Mouse (Mus musculus): Measurements from ENCODE around the gene Mpi. TPM values are rescaled to one million over a fixed set of nuclear protein-coding genes. Genes with fewer than 3 reads are reported as not detected.

Gene Mpi
- polyA plus RNA-seq, 1 experiment from 2014 or later = 80.5 TPM

DNA sequence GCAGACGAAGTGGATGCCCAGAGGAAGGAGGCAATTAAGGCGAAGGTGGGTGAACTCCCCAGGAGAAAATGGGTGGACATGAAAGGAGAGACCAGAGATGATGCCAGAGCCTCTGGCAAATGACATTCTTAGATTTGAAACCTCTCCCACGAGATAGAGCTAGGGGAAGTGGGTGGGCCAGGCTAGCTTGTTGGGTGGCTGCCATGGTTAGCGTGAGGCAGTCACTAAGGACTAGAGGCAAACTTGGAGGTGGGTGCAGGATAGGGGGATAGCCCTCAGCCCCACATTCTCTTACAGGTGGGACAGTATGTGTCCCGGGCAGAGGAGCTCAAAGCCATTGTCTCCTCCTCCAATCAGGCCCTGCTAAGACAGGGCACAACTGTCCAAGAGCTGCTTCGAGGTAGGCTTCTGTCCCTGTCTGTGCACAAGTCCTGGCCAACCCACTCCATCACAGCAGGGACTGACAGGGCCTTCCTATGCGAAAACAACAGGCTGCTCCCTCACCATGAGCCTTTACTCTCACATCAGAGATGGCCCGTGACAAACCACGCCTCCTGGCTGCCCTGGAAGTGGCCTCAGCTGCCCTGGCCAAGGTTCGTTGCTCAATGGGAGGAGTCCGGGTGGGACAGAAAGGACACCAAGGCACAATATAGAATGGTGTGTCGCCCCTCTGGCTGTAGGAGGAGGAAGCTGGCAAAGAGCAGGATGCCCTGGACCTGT is 41.1 kb upstream of the Mpi start:
- H3K9me3 ChIP-seq (ENCODE audit: control insufficient read depth, low read length) = no peaks in the 10 kb centered on the region
- no peak for ATAC-seq
- H3K36me3 ChIP-seq (ENCODE audit: control insufficient read depth, insufficient read depth, low read length) = peaks cover 12% of the 10 kb centered on the region; the same call in 1 of the 2 replicates
- peaks cover 12% of the 10 kb centered on the region for H3K4me1 ChIP-seq (ENCODE audit: control insufficient read depth, insufficient read depth, low read depth, low read length)
- H3K4me2 ChIP-seq (ENCODE audit: low read length) = no peak overlapping the region
- H3K27ac ChIP-seq (ENCODE audit: low read depth, low read length) = no peak overlapping the region
- no peaks in the 10 kb centered on the region for H3K27me3 ChIP-seq (replicated peaks; ENCODE audit: control insufficient read depth, insufficient read depth, low read length)
- 39% methylated on average over 12 of the region's 12 CpGs for WGBS
- H3K9ac ChIP-seq (ENCODE audit: low read depth, low read length) = no peak overlapping the region
- H3K4me3 ChIP-seq (ENCODE audit: low read length) = no peak overlapping the region

DNA sequence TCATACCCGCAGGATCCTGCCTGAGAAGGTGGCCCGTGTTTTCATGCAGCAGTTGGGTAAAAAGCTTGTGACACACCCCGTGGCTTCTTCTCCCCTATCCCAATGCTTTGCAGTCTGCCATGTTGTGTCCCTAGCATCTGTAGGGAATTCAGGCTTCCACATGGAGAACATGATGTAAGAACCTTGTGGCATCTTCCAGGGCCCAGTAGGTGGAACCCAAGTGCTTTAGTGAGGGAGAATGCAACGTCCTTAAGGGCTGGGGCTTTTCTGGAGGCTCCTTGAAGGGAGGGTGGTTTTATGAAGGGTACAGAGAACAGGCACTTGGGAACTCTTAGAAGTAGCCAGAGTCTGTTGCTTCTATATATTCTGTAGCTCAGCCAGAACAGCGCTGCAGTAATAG is 38.2 kb upstream of the Mpi start:
- ATAC-seq = no peak

DNA sequence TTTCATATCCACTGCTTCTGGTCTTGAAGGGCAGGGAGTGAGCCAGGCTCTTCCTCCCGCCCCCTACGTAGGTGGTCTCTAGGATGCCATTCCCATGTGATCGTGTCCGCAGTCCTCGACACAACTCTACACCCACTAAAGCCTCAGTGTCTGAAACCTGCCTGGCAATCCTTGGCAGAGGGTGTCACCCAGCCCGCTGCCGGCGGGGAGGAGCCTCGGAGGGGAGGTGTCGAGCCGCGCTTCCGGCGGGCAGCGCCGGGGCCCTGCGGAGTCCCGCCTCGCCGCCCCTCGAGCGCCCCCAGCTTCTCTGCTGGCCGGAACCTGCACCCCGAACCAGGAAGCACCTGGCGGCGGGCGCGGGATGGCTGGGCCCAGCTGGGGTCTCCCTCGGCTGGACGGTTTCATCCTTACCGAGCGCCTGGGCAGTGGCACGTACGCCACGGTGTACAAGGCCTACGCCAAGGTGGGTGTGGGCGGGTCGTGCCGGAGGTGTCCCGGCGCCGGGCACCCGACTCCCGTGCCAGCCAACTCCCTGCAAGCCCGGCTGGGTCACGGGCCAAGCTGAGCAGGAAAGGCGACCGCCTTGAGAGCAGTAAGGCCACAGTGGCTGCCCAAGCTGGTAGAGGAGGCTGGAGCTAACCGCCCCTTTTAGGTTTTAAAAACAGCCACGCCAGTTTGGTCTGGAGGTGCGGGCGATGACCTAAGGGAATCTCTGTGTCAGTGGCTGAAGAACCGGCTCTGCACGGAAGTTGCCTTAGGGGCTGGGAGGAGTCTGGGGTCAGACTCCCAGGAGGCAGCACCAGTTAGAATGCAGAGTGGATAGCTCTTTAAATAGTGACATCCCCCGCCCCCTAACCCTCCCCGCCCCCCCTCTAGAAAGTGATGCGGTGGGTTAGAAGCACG is 36.9 kb upstream of the Mpi start, which contains the start of gene Ulk3:
Gene Ulk3 (plus strand): TSS at position 229 of the 903 bp plus-strand sequence.
- Histone ChIP-seq H3K4me2 (ENCODE audit: low read length) (peak within 1 kb of the TSS; percentile 78), H3K36me3 (ENCODE audit: control insufficient read depth, insufficient read depth, low read length) (peaks cover 24% of the 10 kb centered on the region), H3K4me3 (ENCODE audit: low read length) (peak within 1 kb of the TSS; percentile 67), H3K27ac (ENCODE audit: low read depth, low read length) (peak within 1 kb of the TSS; percentile 76), H3K9ac (ENCODE audit: low read depth, low read length) (peak within 1 kb of the TSS; percentile 80), H3K4me1 (ENCODE audit: control insufficient read depth, insufficient read depth, low read depth, low read length) (peaks cover 13% of the 10 kb centered on the region), H3K27me3 (replicated peaks; ENCODE audit: control insufficient read depth, insufficient read depth, low read length) (no peaks in the 10 kb centered on the region), H3K9me3 (ENCODE audit: control insufficient read depth, low read length) (no peaks in the 10 kb centered on the region)
- peak; percentile 87 for ATAC-seq
- under 1% methylated on average over 58 of the region's 58 CpGs for WGBS

More for the DNA sequence above, 38.2 kb upstream of the Mpi start:
- Histone ChIP-seq H3K36me3 (ENCODE audit: control insufficient read depth, insufficient read depth, low read length) (peaks cover 21% of the 10 kb centered on the region), H3K4me3 (ENCODE audit: low read length) (no peak overlapping the region), H3K9ac (ENCODE audit: low read depth, low read length) (no peak overlapping the region), H3K27me3 (replicated peaks; ENCODE audit: control insufficient read depth, insufficient read depth, low read length) (no peaks in the 10 kb centered on the region), H3K27ac (ENCODE audit: low read depth, low read length) (no peak overlapping the region), H3K4me2 (ENCODE audit: low read length) (no peak overlapping the region), H3K4me1 (ENCODE audit: control insufficient read depth, insufficient read depth, low read depth, low read length) (peaks cover 13% of the 10 kb centered on the region), H3K9me3 (ENCODE audit: control insufficient read depth, low read length) (no peaks in the 10 kb centered on the region)
- WGBS = 35% methylated on average over 5 of the region's 5 CpGs

DNA sequence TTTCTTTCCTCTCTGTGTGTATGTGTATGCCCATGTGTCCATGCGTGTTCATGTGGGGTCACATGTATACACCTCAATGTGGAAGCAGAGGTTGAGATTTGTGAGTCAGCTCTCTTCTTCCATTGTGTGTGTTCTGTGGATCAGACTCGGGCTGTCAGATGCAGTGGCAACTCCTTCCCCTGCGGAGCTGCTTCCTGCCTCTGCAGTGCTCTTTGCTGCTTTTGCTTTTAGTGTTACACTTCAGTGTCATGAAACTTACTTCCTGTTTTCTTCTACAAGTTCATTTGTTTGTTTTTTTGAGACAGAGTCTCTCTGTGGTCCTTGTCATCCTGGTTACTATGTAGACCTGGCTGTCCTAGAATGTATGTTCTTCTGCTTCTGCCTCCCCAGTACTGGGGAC is 32.4 kb upstream of the Mpi start:
- 92% methylated on average over 3 of the region's 3 CpGs for WGBS
- H3K4me1 ChIP-seq (ENCODE audit: control insufficient read depth, insufficient read depth, low read depth, low read length) = peaks cover 5% of the 10 kb centered on the region
- no peak overlapping the region for H3K9ac ChIP-seq (ENCODE audit: low read depth, low read length)
- H3K9me3 ChIP-seq (ENCODE audit: control insufficient read depth, low read length) = no peaks in the 10 kb centered on the region
- H3K4me2 ChIP-seq (ENCODE audit: low read length) = no peak overlapping the region
- no peak overlapping the region for H3K4me3 ChIP-seq (ENCODE audit: low read length)
- no peak overlapping the region for H3K27ac ChIP-seq (ENCODE audit: low read depth, low read length)
- H3K27me3 ChIP-seq (replicated peaks; ENCODE audit: control insufficient read depth, insufficient read depth, low read length) = no peaks in the 10 kb centered on the region
- ATAC-seq = no peak
- H3K36me3 ChIP-seq (ENCODE audit: control insufficient read depth, insufficient read depth, low read length) = peaks cover 51% of the 10 kb centered on the region

DNA sequence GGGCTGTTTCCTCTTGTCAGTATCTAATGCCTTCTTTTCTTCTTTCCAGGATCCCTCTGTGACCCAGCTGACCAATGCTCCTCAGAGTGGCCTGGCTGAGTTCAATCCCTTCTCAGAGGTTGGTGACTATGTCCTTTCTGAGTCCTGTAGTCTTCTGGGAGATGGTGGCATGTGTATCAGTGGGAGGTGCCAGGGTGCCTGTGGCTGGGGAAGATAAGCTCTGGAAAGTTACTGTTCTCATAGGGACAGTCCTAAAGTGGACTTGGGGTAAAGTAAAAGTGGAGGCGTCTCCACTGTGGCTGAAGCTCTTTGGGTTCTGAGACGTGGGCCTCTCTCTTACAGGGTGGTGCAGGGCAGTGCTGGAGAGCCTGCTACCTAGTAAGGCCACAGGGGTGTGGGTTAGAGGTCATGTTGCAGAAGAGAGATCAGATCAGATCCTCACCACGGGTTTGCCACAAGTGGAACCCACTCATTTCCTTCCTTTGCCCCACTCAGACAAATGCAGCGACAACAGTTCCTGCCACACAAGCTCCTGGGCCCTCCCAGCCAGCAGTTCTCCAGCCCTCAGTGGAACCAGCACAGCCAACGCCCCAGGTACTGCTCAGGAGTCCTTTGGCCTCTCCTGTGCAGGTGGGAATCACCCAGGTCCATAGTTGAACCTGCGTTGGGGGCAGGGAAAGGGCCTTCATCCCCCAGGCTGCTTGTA is 24.7 kb upstream of the Mpi start:
- H3K4me1 ChIP-seq (ENCODE audit: control insufficient read depth, insufficient read depth, low read depth, low read length) = no peaks in the 10 kb centered on the region
- no peak overlapping the region for H3K27ac ChIP-seq (ENCODE audit: low read depth, low read length)
- H3K4me2 ChIP-seq (ENCODE audit: low read length) = no peak overlapping the region
- ATAC-seq = no peak
- no peak overlapping the region for H3K9ac ChIP-seq (ENCODE audit: low read depth, low read length)
- WGBS = 79% methylated on average over 6 of the region's 6 CpGs
- peaks cover 32% of the 10 kb centered on the region for H3K36me3 ChIP-seq (ENCODE audit: control insufficient read depth, insufficient read depth, low read length)
- no peaks in the 10 kb centered on the region for H3K9me3 ChIP-seq (ENCODE audit: control insufficient read depth, low read length)
- H3K4me3 ChIP-seq (ENCODE audit: low read length) = no peak overlapping the region
- no peaks in the 10 kb centered on the region for H3K27me3 ChIP-seq (replicated peaks; ENCODE audit: control insufficient read depth, insufficient read depth, low read length)

DNA sequence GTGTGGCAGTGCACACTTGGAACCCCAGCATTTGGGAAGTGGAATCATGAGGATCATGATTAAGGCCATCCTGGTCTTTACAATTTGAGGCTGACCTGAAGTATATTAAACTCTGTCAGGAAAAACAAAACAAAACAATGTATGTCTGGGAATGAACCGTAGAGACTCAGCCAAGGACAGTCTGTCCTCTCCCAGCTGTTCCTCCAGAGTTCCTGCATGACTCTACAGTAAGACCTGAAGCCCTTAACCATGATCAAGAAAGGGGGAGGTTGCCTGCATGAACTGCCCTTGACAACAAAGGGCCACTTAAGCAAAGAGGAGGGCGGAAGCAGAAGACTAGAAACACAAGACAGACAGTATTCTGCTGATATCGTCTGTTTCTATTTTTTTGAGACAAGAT is 23.0 kb upstream of the Mpi start:
- Histone ChIP-seq H3K4me2 (ENCODE audit: low read length) (no peak overlapping the region), H3K9me3 (ENCODE audit: control insufficient read depth, low read length) (no peaks in the 10 kb centered on the region), H3K4me1 (ENCODE audit: control insufficient read depth, insufficient read depth, low read depth, low read length) (no peaks in the 10 kb centered on the region), H3K27me3 (replicated peaks; ENCODE audit: control insufficient read depth, insufficient read depth, low read length) (no peaks in the 10 kb centered on the region), H3K36me3 (ENCODE audit: control insufficient read depth, insufficient read depth, low read length) (peaks cover 25% of the 10 kb centered on the region), H3K9ac (ENCODE audit: low read depth, low read length) (no peak overlapping the region), H3K4me3 (ENCODE audit: low read length) (no peak overlapping the region), H3K27ac (ENCODE audit: low read depth, low read length) (no peak overlapping the region)
- no peak for ATAC-seq
- WGBS = 85% methylated on average over 3 of the region's 3 CpGs

DNA sequence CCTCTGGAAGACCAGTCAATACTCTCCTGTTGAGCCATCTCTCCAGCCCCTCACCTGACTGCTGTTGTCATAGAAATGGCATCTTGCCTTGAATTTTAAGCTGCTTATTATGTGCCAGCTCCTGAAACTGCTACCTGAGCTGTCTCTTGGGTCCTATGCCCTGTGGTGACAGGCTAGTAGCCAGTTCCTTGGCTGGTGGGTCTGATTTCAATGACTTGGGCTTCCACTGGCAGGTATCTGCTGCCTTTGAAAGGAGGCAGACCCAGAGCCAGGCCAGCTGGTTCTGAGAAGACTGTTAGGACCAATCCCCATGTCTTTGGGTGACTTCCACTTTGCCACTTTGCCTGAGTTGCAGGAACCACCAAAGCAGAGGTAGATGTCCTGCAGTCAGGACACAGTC is 21.8 kb upstream of the Mpi start:
- no peak overlapping the region for H3K27ac ChIP-seq (ENCODE audit: low read depth, low read length)
- ATAC-seq = no peak
- H3K27me3 ChIP-seq (replicated peaks; ENCODE audit: control insufficient read depth, insufficient read depth, low read length) = no peaks in the 10 kb centered on the region
- no peak overlapping the region for H3K4me3 ChIP-seq (ENCODE audit: low read length)
- no peaks in the 10 kb centered on the region for H3K4me1 ChIP-seq (ENCODE audit: control insufficient read depth, insufficient read depth, low read depth, low read length)
- peaks cover 21% of the 10 kb centered on the region for H3K36me3 ChIP-seq (ENCODE audit: control insufficient read depth, insufficient read depth, low read length)
- H3K9me3 ChIP-seq (ENCODE audit: control insufficient read depth, low read length) = no peaks in the 10 kb centered on the region
- no peak overlapping the region for H3K9ac ChIP-seq (ENCODE audit: low read depth, low read length)
- H3K4me2 ChIP-seq (ENCODE audit: low read length) = no peak overlapping the region

DNA sequence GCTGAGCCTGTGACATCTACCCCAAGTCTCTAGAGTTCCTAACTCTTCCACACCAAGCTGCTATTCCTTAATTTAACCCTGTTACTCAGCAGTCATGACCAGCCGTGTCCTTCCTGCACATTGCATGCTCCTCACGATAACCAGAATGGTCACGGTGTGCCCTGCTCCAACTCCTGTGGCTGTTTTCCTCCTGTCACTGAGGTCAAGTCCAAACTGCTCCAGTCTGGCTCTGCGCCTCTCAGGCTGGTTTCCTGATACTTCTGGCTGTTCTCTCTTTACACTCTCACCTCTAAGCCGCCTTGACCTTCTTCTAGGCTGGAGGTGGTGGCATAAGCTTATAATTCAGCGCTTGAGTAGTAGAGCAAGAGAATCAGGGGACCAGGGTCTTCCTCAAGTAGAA is 15.9 kb upstream of the Mpi start:
- Histone ChIP-seq H3K27me3 (replicated peaks; ENCODE audit: control insufficient read depth, insufficient read depth, low read length) (no peaks in the 10 kb centered on the region), H3K9ac (ENCODE audit: low read depth, low read length) (no peak overlapping the region), H3K4me2 (ENCODE audit: low read length) (no peak overlapping the region), H3K36me3 (ENCODE audit: control insufficient read depth, insufficient read depth, low read length) (peaks cover 13% of the 10 kb centered on the region; the same call in 1 of the 2 replicates), H3K9me3 (ENCODE audit: control insufficient read depth, low read length) (no peaks in the 10 kb centered on the region), H3K27ac (ENCODE audit: low read depth, low read length) (no peak overlapping the region), H3K4me3 (ENCODE audit: low read length) (no peak overlapping the region), H3K4me1 (ENCODE audit: control insufficient read depth, insufficient read depth, low read depth, low read length) (peaks cover 3% of the 10 kb centered on the region; the same call in 1 of the 2 replicates)
- WGBS = 94% methylated on average over 6 of the region's 6 CpGs
- ATAC-seq = no peak

DNA sequence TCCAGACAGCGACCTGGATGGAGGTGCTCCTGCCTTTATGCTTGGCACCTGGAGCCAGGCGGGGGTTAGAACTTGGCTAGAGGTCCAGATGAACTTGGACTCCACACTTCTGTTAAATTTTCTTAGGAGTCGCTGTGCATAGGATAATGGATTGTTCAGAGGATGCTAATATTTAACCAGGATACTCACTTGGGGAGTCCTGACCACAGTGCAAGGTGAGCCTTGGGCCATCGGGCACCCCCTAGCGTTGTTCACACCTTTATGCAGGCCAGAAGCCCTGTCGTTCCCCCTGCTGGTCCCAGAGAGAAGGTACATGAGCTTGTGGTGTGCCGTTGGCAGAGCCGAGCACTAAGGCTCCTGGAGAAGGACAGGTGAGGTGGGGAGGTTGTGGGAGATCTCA is 14.3 kb upstream of the Mpi start:
- Histone ChIP-seq H3K9me3 (ENCODE audit: control insufficient read depth, low read length) (no peaks in the 10 kb centered on the region), H3K27ac (ENCODE audit: low read depth, low read length) (no peak overlapping the region), H3K4me3 (ENCODE audit: low read length) (no peak overlapping the region), H3K4me2 (ENCODE audit: low read length) (no peak overlapping the region), H3K4me1 (ENCODE audit: control insufficient read depth, insufficient read depth, low read depth, low read length) (peaks cover 11% of the 10 kb centered on the region), H3K27me3 (replicated peaks; ENCODE audit: control insufficient read depth, insufficient read depth, low read length) (no peaks in the 10 kb centered on the region), H3K9ac (ENCODE audit: low read depth, low read length) (no peak overlapping the region), H3K36me3 (ENCODE audit: control insufficient read depth, insufficient read depth, low read length) (peaks cover 13% of the 10 kb centered on the region; the same call in 1 of the 2 replicates)
- no peak for ATAC-seq
- 61% methylated on average over 8 of the region's 8 CpGs for whole genome bisulfite sequencing
